Mouse (Mus musculus) T-cell, adult 2 months (primary cell): ENCODE data around the gene Serpinb3d.
"Not testable (repeated sequence)": the region's sequence is repeated elsewhere in the genome, so short reads cannot be mapped to it uniquely, and the experiment has no call there.

Source experiments
- DNase-seq: peaks from one replicate; pipeline ENCODE4 v3.0.0; 2022; ENCODE audit warnings: low spot score

Gene Serpinb3d

DNA sequence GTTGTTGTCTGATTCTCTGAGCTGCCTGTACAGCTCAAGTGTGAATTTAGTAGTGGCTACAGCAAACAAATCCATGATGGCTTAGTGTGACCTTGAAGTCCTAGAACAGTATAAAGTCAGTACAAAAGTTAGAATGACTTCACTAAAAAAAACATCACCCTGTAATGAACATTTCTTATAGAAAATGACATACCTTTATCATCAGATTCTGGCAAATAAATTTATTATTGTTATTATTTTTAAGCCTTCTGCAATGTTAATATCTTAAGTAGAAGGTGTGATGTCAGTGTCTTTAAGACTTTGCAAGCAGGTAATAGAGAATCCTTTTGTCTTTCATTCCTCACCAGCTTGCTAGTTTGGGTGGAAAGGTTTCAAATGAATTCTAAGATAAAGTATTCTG lies at the start of gene Serpinb3d:
Gene Serpinb3d, minus strand, starts transcription at position 101 of the 400 bp plus-strand sequence.
- DNase-seq = no peak

DNA sequence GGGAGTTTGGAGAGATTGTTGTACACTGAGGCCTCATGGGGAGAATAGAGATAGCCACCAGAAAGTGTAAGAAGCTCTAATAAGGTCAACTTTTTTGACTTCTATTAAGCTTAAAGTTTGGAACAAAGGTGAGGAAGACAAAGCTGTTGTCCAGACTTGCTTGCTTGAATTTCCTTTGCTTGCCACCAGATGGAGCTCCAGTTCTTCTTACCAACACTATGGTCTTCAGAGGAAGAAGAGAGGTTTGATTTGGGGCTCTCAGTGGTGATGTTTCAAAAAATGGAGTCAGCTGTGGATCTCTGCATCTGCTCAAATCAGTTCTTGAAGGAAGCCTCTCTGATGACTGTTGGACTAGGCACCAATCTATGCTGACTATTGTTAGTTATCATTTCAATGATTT lies 44.1 kb upstream of the Serpinb3d start:
- not testable (repeated sequence) for DNase-seq

DNA sequence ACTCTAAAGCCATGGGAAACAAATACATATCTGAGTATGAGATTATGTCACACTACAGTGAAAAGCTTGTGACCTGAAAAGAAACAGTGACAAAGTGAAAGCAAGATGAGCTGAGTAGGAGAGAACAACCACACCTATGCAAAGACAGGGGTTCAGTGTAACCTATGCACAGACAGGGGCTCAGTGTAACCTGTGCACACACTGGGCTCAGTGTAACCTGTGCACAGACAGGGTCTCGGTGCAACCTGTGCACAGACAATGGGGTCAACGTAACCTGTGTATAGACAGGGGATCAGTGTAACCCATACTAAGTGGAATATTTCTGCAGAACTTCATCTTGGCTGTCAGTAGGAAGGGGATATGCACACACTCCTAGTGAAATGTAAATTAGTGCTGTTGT lies 15.1 kb upstream of the Serpinb3d start:
- DNase-seq = no peak

DNA sequence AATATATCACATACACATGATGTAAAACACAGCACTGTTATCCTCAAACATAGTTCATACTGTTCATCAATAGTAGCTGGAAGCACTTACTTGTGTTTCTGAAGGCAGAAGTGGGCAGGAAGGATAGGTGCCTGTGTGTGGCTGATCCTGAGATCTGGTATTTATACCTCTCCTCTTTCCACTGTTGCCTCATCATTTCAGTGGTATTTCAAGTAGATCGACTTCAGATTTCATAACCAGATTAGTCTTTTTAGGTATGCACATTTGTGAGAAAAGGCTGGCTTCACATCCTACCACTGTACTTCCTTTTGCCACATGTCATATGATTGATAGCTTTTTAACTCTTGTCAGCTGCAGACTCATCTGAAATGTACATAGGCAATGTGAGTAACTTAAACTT lies 31.1 kb downstream of the Serpinb3d start, which contains the start of gene Serpinb3a:
Gene Serpinb3a, minus strand, starts transcription at position 101 of the 400 bp plus-strand sequence.
- no peak for DNase-seq

DNA sequence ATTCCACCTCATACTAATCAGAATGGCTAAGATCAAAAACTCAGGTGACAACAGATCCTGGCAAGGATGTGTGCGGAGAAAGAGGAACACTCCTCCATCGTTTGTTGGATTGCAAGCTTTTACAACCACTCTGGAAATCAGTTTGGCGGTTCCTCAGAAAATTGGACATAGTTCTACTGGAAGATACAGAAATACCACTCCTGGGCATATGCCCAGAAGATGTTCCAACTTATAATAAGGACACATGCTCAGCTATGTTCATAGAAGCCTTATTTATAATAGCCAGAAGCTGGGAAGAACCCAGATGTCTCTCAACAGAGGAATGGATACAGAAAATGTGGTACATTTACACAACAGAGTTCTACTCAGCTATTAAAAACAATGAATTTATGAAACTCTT lies 49.1 kb downstream of the Serpinb3d start:
- DNase-seq = not testable (repeated sequence)
